Mouse (Mus musculus) lung, postnatal 25 days (tissue): ENCODE measurements at regions not wholly inside any gene's neighbourhood (a gene's known extent, or its start where the extent isn't known, plus 50 kb on each side); places are given as distances from the start of the nearest gene placed in this dataset.
"Not testable (repeated sequence)": the region's sequence is repeated elsewhere in the genome, so short reads cannot be mapped to it uniquely, and the experiment has no call there.

Experiments
- DNase-seq: peaks from one replicate; pipeline ENCODE4 v3.0.0; 2022; ENCODE audit warnings: low spot score

DNA sequence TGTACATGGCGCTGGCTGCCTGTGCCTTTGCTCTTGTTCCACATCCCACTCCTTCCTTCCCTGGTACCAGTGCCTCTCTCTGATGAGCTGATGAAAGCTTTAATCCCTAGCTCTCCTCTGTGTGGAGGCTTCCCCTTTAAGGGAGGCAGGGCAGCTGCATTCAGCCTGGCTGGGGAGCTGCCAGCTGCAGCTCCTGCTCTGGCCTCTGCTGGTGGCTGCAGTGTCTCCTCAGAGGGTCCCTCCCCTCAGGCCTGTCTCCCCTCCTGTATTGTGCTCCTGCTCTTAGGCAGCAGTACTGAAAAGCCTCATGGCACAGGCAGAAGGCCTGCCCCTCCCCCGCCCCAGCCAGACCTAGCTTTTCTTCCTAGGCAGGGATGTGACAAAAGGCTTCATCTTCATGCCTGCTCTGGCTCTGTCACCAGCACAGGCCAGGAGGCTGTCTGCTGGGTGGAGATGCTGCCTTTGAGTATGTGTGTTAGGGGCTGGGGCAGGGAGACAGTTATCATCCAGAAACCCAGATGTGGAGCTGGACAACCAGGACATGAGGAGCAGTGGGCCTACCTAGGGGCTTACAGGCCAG is 97.7 kb upstream of the Zcchc13 start:
- not testable (repeated sequence) for DNase-seq

DNA sequence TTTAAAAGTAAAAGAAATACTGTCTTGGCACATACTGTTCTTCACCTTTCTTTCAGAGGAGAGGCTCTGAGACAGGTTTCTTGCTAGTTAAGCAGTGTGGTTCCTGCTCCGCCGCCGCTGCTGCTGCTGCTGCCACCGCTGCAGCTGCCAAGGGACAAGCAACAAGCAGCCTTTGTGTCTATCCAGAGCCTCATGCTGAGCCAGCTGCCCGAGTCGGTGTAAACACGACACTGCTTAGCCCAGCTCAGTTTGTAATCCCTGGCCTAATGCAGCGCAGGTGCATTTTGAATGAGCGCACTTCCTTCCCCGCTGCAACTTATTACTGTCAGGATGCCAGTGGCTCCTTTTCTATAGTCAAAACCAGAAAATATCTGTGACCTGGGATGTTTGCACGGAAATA is 97.1 kb upstream of the Zcchc13 start:
- DNase-seq = no peak

DNA sequence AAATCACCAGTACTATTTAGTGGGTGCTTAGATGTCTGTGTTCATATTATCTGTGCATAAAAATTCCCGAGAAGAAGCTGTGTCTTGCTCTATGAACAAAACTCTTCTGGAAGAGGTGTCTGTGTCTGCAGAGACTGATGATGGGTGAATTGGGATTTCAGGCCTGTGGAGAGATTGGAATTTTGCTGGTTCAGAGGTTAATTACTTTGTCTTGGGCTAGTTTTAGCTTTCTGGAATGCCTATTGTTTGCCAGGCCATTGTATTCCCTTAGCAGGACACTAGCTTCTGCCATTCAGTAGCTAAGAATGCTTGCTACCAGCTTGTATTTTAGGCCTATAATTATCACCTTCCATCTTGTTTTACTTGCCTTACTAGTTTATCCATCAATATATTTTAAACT is 96.6 kb upstream of the Zcchc13 start:
- DNase-seq = no peak

DNA sequence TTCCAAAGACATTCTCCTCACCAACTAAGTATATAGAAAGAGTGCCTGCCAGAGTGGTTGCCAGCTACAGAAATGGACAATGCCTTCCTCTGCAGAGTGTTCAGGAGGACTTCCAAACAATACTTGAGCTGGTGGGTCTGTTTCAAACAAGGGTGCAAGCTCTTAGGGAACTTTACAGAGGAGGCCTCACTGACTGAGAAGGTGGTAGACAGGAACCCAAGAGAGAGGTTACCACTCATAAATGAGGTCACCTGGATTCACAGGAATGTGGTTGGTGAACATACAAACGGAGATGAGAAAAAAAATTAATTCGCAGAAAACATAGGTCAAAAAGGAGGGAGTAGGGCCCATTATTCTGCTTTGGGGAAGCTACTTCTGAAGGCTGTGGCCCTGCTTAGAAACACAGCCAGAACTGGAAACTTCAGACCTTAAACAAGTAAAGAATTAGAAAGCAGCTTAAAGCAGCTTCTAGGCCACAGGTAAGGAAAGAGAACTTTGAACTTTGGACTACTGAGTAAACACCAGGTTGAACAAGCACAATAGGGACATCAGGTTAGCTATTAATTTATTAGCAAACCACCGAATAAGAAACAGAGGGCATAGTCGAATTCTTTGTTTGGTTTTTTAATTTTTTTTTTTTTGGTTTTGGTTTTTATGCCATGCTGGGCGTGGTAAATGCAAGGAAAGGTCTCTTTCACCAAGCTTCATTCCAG is 83.7 kb upstream of the Zcchc13 start:
- DNase-seq = no peak

DNA sequence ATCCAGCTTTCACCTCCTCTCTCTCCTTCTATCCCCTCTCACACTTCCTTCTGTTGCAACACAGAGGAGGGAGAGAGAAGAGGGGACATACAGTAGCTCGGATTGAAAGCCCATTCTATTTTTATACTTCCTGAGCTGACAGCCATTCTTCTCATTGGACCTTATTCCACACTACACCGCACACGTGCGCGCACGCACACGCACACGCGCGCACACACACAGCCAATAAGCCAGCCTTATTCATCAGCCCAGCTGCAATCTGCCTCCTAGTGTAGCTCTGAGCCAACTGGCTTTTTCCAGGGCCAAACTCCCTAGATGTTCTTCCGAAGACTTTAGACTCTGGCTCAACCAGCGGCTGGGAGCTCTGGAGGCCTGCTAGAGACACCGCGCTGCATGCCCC is 79.1 kb upstream of the Zcchc13 start:
- DNase-seq = peak; percentile 47

DNA sequence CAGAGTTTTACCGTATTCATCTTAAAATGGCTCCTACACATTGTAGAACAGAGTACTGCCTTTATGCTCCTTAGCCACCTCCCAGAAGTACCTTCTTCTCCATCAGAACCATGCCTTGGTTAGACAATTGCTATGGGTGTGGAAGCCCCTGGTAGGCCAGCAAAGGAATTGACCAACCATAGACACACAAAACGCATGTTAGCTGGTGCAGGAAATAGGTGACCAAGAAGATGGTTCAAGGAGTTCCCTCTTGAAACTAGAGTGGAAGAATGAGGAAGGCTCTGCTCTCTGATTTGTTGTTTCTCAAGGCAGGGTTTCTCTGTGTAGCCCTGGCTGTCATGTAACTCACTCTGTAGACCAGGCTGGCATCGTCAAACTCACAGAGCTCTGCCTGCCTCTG is 77.2 kb upstream of the Zcchc13 start:
- no peak for DNase-seq

DNA sequence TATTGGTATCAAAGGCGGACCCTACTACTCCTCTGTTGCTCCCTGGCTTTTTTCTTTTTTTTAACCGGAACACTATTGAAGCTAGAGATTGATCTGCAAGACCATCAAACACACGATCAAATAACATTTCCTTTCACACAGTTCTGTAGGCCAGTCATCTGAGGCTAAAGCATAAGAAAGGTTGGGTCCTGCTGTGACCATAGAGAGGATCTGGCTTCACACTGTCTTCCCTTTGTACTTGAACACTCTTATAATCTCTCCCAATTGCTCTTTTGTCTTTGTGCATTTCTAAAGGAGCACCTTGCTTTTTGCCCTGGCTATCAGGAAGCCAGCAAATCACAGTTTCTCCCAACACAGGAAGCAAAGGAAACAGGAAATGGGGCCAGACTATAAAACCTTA is 76.8 kb upstream of the Zcchc13 start:
- no peak for DNase-seq

DNA sequence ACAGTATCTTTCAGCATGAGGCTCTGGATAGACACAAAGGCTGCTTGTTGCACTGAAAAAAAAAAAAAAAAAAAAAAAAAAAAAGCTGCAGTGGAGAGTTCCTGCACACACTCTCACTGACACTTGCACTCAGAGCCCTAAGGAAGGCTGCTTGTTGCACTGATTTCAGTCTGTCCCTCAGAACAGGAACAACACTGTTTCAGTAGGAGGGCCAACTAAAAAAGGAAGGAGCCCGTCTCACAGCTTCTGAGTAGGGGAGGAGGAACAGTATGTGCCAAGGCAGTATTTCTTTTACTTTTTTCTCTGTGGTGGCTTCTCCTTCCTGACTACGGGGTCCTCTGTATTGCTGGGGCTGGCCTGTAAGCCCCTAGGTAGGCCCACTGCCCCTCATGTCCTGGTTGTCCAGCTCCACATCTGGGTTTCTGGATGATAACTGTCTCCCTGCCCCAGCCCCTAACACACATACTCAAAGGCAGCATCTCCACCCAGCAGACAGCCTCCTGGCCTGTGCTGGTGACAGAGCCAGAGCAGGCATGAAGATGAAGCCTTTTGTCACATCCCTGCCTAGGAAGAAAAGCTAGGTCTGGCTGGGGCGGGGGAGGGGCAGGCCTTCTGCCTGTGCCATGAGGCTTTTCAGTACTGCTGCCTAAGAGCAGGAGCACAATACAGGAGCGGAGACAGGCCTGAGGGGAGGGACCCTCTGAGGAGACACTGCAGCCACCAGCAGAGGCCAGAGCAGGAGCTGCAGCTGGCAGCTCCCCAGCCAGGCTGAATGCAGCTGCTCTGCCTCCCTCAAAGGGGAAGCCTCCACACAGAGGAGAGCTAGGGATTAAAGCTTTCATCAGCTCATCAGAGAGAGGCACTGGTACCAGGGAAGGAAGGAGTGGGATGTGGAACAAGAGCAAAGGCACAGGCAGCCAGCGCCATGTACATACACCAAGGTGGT is 75.1 kb upstream of the Zcchc13 start:
- DNase-seq = peak; percentile 22

DNA sequence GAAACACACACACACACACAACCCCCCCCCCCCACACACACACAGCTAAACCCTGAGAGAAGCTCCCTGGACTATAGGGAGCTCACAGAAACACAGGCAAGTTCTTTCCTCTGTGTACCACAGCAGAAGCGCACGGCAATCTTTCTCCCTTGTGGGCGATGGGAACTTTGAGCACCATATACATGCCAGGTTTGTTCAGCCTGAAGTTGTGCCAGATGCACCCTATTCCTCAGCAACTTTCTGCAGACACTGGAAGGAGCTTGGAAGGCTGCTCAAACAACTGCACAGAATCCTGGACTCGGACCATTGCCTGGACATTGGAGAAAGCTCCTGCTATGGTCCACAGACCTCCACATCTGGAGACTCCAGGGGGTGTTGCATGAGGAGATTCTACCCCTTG is 74.3 kb upstream of the Zcchc13 start:
- DNase-seq = no peak

DNA sequence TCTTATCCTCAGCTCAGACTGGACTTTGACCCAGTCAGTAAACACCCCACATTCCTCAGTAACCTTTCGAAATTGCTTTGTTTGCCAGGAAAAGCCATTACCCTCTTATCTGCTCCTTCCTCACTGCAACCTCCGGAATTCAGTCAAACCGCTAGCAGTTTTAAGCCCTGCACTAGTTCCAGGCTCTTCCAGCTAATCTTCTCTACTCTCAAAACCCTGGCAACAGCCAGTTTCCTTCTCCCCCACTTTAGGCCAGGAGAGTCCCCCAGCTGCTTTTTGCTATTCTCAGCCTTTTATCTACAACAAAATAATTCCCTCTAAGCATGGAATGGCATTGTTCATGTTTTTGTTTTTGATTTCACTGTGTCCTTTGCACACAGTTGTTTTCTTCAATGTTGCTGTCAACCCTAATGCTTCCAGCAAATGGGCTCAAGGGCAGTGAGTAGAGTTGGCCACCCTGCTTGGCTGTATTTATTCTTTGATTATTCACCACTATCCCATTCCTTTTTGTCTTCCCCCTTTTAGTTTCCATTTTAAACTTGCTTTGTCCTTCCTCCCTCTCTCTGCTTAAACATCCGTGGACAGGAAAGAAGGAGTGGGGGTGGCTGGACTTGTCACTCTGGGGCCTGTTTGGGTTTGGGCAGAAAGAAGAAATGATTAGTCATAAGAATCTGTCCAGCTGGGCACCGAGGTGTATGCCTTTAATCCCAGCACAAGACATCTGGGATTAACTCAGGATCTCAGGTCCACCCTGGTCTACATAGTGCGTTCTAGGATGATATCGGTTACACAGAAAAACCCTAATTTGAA is 73.5 kb upstream of the Zcchc13 start:
- peak; percentile 63 for DNase-seq

DNA sequence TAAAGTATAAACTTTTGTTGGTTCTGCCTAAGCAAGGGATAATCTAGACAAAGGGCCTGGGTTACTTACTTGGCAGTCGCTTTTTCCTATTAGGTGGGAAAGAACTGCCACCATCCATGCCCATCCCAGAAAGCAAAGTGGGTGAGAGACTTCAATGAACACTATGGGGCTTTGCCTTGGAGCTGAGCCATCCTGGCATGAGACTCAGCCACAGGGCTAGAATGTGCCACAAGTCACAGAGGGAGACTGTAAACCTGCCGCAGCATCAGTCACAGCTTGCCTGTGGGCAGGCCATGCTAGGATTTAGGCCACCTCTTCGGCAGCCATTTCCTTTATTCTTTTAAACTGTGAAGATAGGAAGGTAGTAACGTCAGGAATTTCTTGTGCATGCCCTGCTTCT is 72.9 kb upstream of the Zcchc13 start:
- DNase-seq = no peak

DNA sequence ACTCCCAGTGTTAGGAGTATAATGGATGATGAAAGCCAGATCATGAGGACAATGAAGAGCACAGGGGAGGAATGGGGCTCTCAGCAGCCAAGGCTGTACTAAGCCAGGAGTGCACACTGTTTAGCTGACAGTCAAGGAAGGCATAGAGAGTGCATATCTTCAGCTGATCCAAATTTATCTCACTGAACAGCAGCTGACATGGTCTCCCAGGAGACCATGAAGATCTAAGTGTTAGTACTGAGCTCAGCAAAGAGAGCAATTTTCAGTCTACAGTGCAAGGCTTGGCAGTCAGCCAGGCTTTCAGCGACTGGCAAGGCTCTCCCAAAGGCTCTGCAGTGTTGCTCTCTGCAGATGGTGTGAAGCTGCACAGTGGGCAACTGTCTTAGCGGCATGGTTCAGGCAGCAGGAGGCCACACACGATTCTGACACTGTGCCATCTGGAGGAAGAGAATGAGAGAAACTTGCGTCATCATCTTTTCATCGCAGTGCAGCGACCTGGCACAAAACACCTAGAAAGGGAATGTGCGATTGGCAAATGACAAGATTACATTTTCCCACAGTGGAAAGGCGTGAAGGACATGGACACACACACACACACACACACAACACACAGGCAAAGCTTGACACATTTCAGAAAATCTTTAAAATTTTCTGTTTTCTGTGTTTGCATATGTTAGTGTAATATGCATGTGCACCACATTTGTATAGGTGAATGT is 66.7 kb upstream of the Zcchc13 start:
- peak; percentile 35 for DNase-seq

DNA sequence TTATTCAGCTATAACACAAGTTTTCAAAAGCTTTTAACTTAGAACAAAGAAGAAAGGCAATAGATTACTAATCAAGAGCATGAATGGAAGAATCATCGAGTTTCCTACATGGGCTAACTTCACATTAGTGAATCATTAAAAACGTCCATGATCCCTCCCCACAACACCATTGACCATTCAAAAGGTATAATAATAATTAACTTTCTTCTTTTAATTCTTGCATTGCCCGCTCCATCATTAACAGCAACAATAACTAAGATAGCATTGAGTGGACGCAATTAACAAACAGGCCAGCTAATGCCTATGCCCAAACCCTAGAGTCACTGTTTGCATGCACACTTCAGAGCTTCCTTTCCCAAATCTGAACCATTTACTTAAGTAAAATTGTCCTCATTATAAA is 57.0 kb upstream of the Zcchc13 start:
- no peak for DNase-seq

DNA sequence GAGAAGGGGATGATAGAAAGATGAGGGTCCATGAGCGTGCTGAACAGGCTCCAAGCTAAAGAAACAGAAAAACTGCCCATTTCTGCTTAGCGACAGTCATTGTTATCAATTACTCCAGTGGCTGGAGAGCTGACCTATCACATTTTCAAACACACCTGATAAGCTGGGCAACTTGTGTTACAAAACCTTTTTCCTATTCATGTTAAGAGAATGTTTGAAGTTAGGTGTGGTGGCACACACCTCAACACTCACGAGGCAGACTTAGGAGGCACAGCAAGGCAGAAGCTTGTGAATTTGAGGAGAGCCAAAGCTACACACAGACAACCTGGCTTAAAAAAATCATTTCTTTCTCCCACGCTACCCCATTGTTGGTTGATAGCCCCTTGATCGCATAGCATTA is 50.9 kb upstream of the Zcchc13 start:
- DNase-seq = no peak
